27 mouse cellular contexts compared by ENCODE assay signal in the genomic region with DNA sequence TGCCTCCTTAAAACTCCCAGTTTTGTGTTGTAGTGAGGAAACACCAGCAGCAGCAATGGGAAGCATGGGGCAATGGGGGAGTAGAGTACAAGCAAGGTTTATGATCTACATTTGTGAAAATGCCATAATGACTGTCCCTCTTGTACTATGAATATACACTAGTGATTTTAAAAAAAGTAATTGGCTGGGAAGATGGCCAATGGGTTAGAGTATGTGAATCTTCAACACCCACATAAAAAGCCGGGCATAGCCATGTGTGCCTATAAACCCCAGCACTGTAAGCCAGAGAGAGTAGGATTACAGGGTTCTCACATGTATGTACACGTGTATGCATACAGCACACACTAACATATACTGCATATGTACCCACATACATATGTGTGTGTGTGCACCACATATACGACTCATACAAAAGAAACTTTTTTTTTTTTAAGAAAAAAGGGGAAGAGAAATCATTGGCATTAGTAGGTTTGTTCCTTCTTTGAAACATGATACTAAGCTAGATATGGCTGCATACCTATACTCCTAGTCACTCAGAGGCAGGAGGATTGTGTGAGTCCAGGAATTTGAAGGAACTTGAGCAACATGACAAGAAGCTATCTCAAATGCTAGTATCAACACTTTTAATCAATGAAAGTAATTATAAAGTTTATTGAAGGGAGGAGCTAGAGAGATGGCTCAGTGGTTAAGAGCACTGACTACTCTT. TPM values are rescaled to one million over a fixed set of nuclear protein-coding genes. Genes with fewer than 3 reads are reported as not detected.
"Had no signal": no experiment of that assay in that cellular context is flagged by ENCODE, and none has a peak within 500 bp of the region (broad histone marks: within the 10 kb centered on the region; RNA-seq: fewer than 3 reads in every experiment).

No protein-coding gene starts in this region.

- H3K4me2 ChIP-seq: limb, embryonic 13.5 days; liver, embryonic 12.5 days; liver, embryonic 15.5 days; lung, embryonic 15.5 days; midbrain, embryonic 11.5 days had no signal

- H3K36me3 ChIP-seq: limb, embryonic 13.5 days; liver, embryonic 12.5 days; liver, embryonic 15.5 days; lung, embryonic 15.5 days had no signal

- H3K4me3 ChIP-seq: layer of hippocampus, adult 2 months; limb, embryonic 13.5 days; liver, embryonic 12.5 days; liver, embryonic 15.5 days; lung, embryonic 15.5 days had no signal

- H3K9ac ChIP-seq: limb, embryonic 13.5 days; liver, embryonic 12.5 days; liver, embryonic 15.5 days; lung, embryonic 15.5 days had no signal

- H3K9me3 ChIP-seq: limb, embryonic 13.5 days; liver, embryonic 12.5 days; liver, embryonic 15.5 days; lung, embryonic 15.5 days had no signal

- H3K4me1 ChIP-seq: limb, embryonic 13.5 days; liver, embryonic 12.5 days; liver, embryonic 15.5 days; lung, embryonic 15.5 days had no signal

- DNase-seq: kidney, adult 2 months; kidney, postnatal 25 days; layer of hippocampus, adult 9-11 months; left cerebral cortex, postnatal 4 days; liver; lung, adult 18-20 months; lung, postnatal 10 days; lung, postnatal 36 days; midbrain, embryonic 14.5 days; right cerebral cortex, adult 18-20 months; right cerebral cortex, postnatal 14 days; right cerebral cortex, postnatal 4 days; thymus, postnatal 25 days had no signal

- H3K27ac ChIP-seq: kidney, postnatal 0 days; layer of hippocampus, adult 2 months; limb, embryonic 13.5 days; liver, embryonic 12.5 days; liver, embryonic 15.5 days; lung, embryonic 15.5 days; stomach, postnatal 0 days had no signal

- H3K27me3 ChIP-seq: limb, embryonic 13.5 days; liver, embryonic 15.5 days; lung, embryonic 15.5 days had no signal

- ATAC-seq: liver, embryonic 12.5 days had no signal

RNA-seq across cellular contexts. Expression of a gene that starts 2.3 kb away (rescaled TPM):
- polyA plus RNA-seq: kidney, adult 2 months; kidney, embryonic 14.5 days; kidney, postnatal 0 days; large intestine, adult 2 months; limb, embryonic 13.5 days; liver, embryonic 12.5 days; liver, embryonic 15.5 days; lung, embryonic 15.5 days; midbrain, embryonic 11.5 days; midbrain, embryonic 14.5 days; neural tube, embryonic 11.5 days; neural tube, embryonic 14.5 days; stomach, embryonic 14.5 days; stomach, postnatal 0 days; urinary bladder, adult 2 months had no signal

RNA-seq across cellular contexts. Expression of a gene that starts 19.9 kb away (rescaled TPM):
- polyA plus RNA-seq: kidney, adult 2 months; kidney, embryonic 14.5 days; kidney, postnatal 0 days; limb, embryonic 13.5 days; liver, embryonic 12.5 days; liver, embryonic 15.5 days; midbrain, embryonic 11.5 days; midbrain, embryonic 14.5 days; neural tube, embryonic 11.5 days; neural tube, embryonic 14.5 days; stomach, embryonic 14.5 days; stomach, postnatal 0 days; urinary bladder, adult 2 months had no signal
